Mouse (Mus musculus) ES-Bruce4 (cell line): ENCODE data around the gene Dkk3.

Experiments used
- CTCF ChIP-seq: IDR thresholded peaks from one replicate; pipeline ENCODE4 v1.8.1; 2011; ENCODE audit warnings: low read depth, low read length
- POLR2A ChIP-seq: IDR thresholded peaks from one replicate; pipeline ENCODE4 v1.8.1; 2011; ENCODE audit warnings: low read length; ENCODE audit not compliant: insufficient read depth

GRCm38 (mm10) chr7:112203937-112204336 lies 45.1 kb upstream of the Dkk3 start:
- TF ChIP-seq POLR2A (no peak), CTCF (no peak)
